Mouse (Mus musculus) lung, embryonic 14.5 days (tissue): ENCODE measurements around the gene Bglap3. TPM values are rescaled to one million over a fixed set of nuclear protein-coding genes. Genes with fewer than 3 reads are reported as not detected.

Source experiments
- ATAC-seq: fragments of 200-750 bp; cut with Nextera tagmentation; 2 replicates; pipeline ENCODE4 v1.8.0; 2017; ENCODE audit warnings: mild to moderate bottlenecking, moderate TSS enrichment, moderate library complexity; ENCODE audit not compliant: insufficient read depth
- DNase-seq: peaks from one replicate; pipeline ENCODE4 v3.0.0-alpha.2; 2015
- H3K27ac ChIP-seq: fragments of 300-500 bp; sonication (generic); 2 replicates; pipeline ENCODE4 v1.5.1; 2014; ENCODE audit warnings: low read depth, mild to moderate bottlenecking, moderate library complexity
- H3K27me3 ChIP-seq: fragments of 300-500 bp; sonication (generic); 2 replicates; pipeline ENCODE4 v1.6.1; 2014; ENCODE audit warnings: low read length, control low read depth; ENCODE audit not compliant: insufficient read depth
- H3K36me3 ChIP-seq: fragments of 300-500 bp; sonication (generic); 2 replicates; pipeline ENCODE4 v1.6.1; 2014; ENCODE audit warnings: control low read depth; ENCODE audit not compliant: insufficient read depth
- H3K4me1 ChIP-seq: fragments of 300-500 bp; sonication (generic); 2 replicates; pipeline ENCODE4 v1.6.1; 2014; ENCODE audit warnings: antibody characterized with exemption, control low read depth; ENCODE audit not compliant: insufficient read depth
- H3K4me2 ChIP-seq: fragments of 300-500 bp; sonication (generic); 2 replicates; pipeline ENCODE4 v1.6.1; 2014; ENCODE audit warnings: mild to moderate bottlenecking
- H3K4me3 ChIP-seq: fragments of 300-500 bp; sonication (generic); 2 replicates; pipeline ENCODE4 v1.5.1; 2014; ENCODE audit warnings: low read depth, low read length
- H3K9ac ChIP-seq: fragments of 300-500 bp; sonication (generic); 2 replicates; pipeline ENCODE4 v1.6.1; 2014
- H3K9me3 ChIP-seq: fragments of 300-500 bp; sonication (generic); 2 replicates; pipeline ENCODE4 v1.6.1; 2016; ENCODE audit warnings: low read depth, low read length, control low read depth
- CTCF ChIP-seq: IDR thresholded peaks from 2 replicates; pipeline ENCODE4 v1.5.1; 2016; ENCODE audit warnings: antibody characterized with exemption, low read depth
- WGBS: fragments of 180-500 bp; shearing (Covaris S2); extraction: QIAGEN DNeasy Blood & Tissue Kit; methylation state at CpG from one replicate; pipeline ENCODE4 v1.1.7; 2014; 5-methylcytosine and 5-hydroxymethylcytosine counted together
- polyA plus RNA-seq: library from polyadenylated mRNA; unstranded; fragments of >200 nt; fragmentation: Nextera tagmentation; extraction: Ambion mirVana; gene quantifications from 2 replicates; pipeline ENCODE4 v1.2.1, GENCODE M21; 2014

Bglap3 gene
- polyA plus RNA-seq, 1 experiment from 2014 or later: 0.24 TPM

DNA sequence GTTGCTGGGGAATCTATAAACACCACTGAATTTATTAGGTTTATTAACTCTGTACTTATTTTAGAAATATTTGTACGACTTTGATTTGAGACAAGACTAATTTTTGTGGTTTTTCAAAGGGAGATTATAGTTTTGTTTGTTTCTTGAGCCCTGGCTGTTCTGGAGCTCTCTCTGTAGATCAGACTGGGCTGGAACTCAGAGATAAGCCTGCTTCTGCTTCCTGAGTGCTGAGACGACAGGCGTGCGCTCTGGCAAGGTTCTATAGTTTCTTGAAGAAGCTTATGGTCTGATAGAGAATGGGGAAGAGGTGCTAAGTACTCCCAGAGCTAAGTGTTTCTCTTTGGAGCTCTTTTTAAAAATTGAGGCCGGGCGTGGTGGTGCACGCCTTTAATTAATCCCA lies 34.2 kb downstream of the Bglap3 start:
- ATAC-seq (no peak), DNase-seq (no peak)
- Histone ChIP-seq H3K27me3 (no peaks in the 10 kb centered on the region), H3K4me3 (no peak overlapping the region), H3K9ac (no peak overlapping the region), H3K36me3 (peaks cover 26% of the 10 kb centered on the region), H3K4me2 (peak overlapping the region; percentile 5; the same call in 1 of the 2 replicates), H3K27ac (no peak overlapping the region), H3K4me1 (peaks cover 13% of the 10 kb centered on the region), H3K9me3 (no peaks in the 10 kb centered on the region)
- WGBS: 88% methylated on average over 7 of the region's 7 CpGs
- TF ChIP-seq CTCF: no peak

GRCm38 (mm10) chr3:88337367-88338020 lies 35.0 kb downstream of the Bglap3 start:
- Histone ChIP-seq H3K4me2 (peak overlapping the region; percentile 83), H3K27me3 (no peaks in the 10 kb centered on the region), H3K4me3 (peak overlapping the region; percentile 76), H3K27ac (peak overlapping the region; percentile 42; the same call in 1 of the 2 replicates), H3K9me3 (no peaks in the 10 kb centered on the region), H3K4me1 (peaks cover 13% of the 10 kb centered on the region), H3K9ac (peak overlapping the region; percentile 20; the same call in 1 of the 2 replicates), H3K36me3 (peaks cover 17% of the 10 kb centered on the region)
- WGBS: 70% methylated on average over 11 of the region's 11 CpGs
- no peak for TF ChIP-seq CTCF
- ATAC-seq: no peak
- DNase-seq: peak; percentile 14

DNA sequence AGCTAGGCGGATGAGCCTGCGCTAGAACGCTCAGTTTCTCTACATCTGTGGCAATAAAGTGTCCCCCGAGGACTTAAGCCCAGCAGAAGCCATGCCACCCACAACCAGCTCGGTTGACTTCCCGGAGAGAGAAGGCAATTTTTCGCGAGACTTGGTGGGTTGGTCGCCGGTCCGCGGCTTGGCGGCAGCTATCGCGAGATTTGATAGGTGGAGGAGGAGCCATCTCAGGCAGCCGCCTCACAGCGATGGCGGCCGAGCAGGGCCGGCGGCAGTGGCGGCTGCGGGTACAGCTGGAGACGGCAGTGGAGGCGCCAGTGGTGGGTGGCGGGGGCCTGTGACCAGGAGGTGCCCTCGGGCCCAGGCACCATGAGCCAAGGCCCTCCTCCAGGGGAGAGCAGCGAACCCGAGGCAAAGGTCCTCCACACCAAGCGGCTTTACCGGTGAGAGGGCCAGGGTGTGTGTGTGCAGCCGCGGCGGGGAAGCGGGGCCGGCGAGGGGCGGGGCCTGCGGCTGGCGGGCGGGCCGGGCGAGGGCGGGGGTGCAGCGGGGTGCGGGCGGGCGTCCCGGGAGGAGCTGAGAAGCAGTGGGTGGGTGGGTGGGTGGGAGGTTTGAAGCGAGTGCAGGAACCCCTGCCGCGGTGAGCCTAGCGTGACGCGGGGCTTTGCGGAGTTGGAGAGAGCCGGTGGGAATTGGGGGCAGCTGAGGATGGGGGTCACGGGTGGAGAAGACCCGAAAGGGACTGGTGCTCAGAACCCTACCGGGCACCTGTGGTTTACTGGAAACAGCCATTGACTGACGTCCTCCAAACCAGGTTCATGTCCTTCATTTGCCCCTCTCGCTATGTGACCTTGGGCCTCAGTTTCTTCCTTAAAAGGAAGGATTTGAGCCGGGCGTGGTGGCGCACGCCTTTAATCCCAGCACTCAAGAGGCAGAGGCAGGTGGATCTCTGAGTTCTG lies 36.2 kb downstream of the Bglap3 start, which contains the start of the genes Tmem79 and Smg5:
Gene Tmem79, minus strand, starts transcription at position 91 of the 956 bp plus-strand sequence.
Gene Smg5, plus strand, starts transcription at position 203 of the 956 bp plus-strand sequence.
- H3K27me3 ChIP-seq: no peaks in the 10 kb centered on the region
- WGBS: 1% methylated on average over 53 of the region's 66 CpGs

DNA sequence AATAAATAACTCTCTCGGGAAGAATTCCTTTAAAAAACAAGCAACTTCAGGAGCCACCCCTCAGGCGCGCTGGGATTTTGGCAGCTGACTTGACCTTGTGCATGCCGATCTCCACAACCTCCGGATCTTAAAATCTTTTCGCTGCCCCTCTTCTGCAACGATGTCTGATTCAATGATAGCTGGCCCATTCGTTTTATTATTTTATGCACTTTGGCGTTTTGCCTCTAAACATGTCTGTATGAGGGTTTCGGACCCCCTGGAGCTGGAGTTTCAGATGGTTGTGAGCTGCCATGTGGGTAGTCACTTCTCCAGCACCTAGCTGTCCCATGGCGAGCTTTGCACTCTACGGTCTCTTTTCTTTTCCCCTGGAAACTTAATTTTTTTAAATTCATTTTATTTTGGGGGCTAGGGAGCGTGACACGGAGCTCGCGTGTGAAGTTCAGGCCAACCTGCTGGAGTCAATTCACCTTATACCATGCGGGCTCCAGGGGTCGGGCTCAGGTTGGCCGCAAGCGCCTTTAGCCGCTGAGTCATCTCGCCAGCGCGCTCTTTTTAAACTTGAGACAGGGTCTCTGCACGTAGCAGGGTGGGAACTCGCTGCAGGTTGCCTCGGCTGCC lies 37.0 kb downstream of the Bglap3 start:
- Histone ChIP-seq H3K4me1 (peaks cover 13% of the 10 kb centered on the region), H3K4me3 (peak overlapping the region; percentile 76), H3K9me3 (no peaks in the 10 kb centered on the region), H3K4me2 (peak overlapping the region; percentile 83), H3K27me3 (no peaks in the 10 kb centered on the region), H3K9ac (peak overlapping the region; percentile 86), H3K36me3 (peaks cover 7% of the 10 kb centered on the region; the same call in 1 of the 2 replicates), H3K27ac (peak overlapping the region; percentile 97)
- ATAC-seq (peak; percentile 53), DNase-seq (peak; percentile 50)
- TF ChIP-seq CTCF: no peak
- WGBS: under 1% methylated on average over 27 of the region's 27 CpGs

More for the DNA sequence above, 36.2 kb downstream of the Bglap3 start, which contains the start of the genes Tmem79 and Smg5:
- ATAC-seq (peak; percentile 94), DNase-seq (peak; percentile 98)
- peak within 1 kb of the TSS; percentile 86 for H3K9ac ChIP-seq
- no peaks in the 10 kb centered on the region for H3K9me3 ChIP-seq
- TF ChIP-seq CTCF: no peak
- H3K4me2 ChIP-seq: peak within 1 kb of the TSS; percentile 83
- peaks cover 13% of the 10 kb centered on the region for H3K4me1 ChIP-seq
- peak within 1 kb of the TSS; percentile 97 for H3K27ac ChIP-seq
- peak within 1 kb of the TSS; percentile 76 for H3K4me3 ChIP-seq
- 0 out of 2 replicates have a peak, but pooled peaks cover 6% of the 10 kb centered on the region for H3K36me3 ChIP-seq

DNA sequence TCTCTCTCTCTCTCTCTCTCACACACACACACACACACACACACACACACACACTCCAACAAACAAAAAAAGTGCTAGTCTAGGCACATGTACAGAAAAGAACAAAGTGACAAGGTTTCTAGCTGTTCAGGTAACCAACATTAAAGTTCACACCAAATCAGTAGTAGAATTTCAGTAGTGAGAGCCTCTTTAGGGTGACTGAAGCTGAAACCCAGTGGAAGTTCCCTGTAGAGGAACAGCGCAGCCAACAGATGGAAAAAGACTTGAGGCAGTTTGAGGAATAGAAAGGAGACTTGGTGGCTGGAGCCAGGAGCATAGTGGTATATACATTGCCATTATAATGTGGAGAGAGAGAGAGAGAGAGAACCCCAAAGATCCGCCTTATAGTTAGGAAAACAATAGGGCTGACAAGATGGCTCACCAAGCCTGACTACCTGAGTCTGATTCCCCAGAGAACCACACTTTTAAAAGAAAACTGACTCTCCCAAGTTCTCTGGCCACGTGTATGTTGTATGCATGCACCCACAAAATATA lies 37.6 kb downstream of the Bglap3 start:
- peak overlapping the region; percentile 97 for H3K27ac ChIP-seq
- no peaks in the 10 kb centered on the region for H3K9me3 ChIP-seq
- H3K36me3 ChIP-seq: peaks cover 10% of the 10 kb centered on the region; the same call in 1 of the 2 replicates
- no peak for ATAC-seq
- no peaks in the 10 kb centered on the region for H3K27me3 ChIP-seq
- peak; percentile 17 for DNase-seq
- peak overlapping the region; percentile 83 for H3K4me2 ChIP-seq
- peak overlapping the region; percentile 86 for H3K9ac ChIP-seq
- TF ChIP-seq CTCF: no peak
- peaks cover 13% of the 10 kb centered on the region for H3K4me1 ChIP-seq
- H3K4me3 ChIP-seq: peak overlapping the region; percentile 76
- WGBS: 29% methylated on average over 3 of the region's 3 CpGs

- DNase-seq (peak; percentile 52), ATAC-seq (no peak; the same call in 1 of the 2 replicates)
- H3K27me3 ChIP-seq: no peaks in the 10 kb centered on the region
- H3K4me3 ChIP-seq: peak overlapping the region; percentile 76
- peaks cover 9% of the 10 kb centered on the region; the same call in 1 of the 2 replicates for H3K36me3 ChIP-seq
- H3K9me3 ChIP-seq: no peaks in the 10 kb centered on the region
- peak overlapping the region; percentile 7; the same call in 1 of the 2 replicates for H3K27ac ChIP-seq
- peak overlapping the region; percentile 83 for H3K4me2 ChIP-seq
- WGBS: 43% methylated on average over 12 of the region's 12 CpGs
- TF ChIP-seq CTCF: no peak
- peaks cover 13% of the 10 kb centered on the region for H3K4me1 ChIP-seq
- 0 out of 2 replicates have a peak overlapping the region, but pooled peaks have one; percentile 4 for H3K9ac ChIP-seq
These were observed 38.4 kb downstream of the Bglap3 start for GRCm38 (mm10) chr3:88334029-88334658.
